Mouse (Mus musculus) granulocyte monocyte progenitor cell, adult 5-6 weeks (primary cell): Measurements from ENCODE around the gene 4930455H04Rik. TPM values are rescaled to one million over a fixed set of nuclear protein-coding genes. Genes with fewer than 3 reads are reported as not detected.

Source experiments
- ATAC-seq: replicated peaks from 2 replicates; pipeline ENCODE4 v1.8.0; 2016; ENCODE audit warnings: mild to moderate bottlenecking, moderate TSS enrichment, inconsistent platforms; ENCODE audit not compliant: poor library complexity, severe bottlenecking
- total RNA-seq, 2 experiments: library from RNA; stranded (forward) in 1 of 2; stranded (reverse) in 1 of 2; fragments of 200-712, 200-1000 nt in 1 of 2; fragments of >200 nt in 1 of 2; fragmentation: Nextera tagmentation in 1 of 2; gene quantifications; 2 replicates each; pipeline ENCODE4 v1.2.3; 2014 to 2017

Gene 4930455H04Rik
- total RNA-seq (2014; fragmentation: Nextera tagmentation), result not detected in 2 replicates
- not detected in 2 replicates for total RNA-seq (2017)

DNA sequence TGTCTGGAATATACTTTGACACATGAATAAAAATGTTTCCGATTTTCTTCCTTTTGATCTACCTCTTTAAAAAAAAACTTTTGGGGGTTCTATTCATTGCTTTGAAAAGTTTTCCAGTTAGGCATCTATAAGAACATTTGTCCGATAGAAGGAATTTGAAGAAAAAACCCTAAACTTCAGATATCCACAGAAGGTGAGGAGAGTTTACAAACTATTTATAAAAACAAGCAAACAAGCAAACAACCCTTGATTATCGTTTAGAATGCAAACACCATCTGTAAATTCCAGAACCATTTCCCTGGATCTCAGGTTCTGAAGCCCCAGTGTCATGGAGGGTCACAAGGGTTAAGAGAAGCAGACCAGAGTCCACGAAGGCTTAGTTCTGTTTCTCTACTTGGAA lies at the start of gene 4930455H04Rik:
TSS of gene 4930455H04Rik (plus strand) at position 301 of the 400 bp plus-strand sequence.
- no peak for ATAC-seq

DNA sequence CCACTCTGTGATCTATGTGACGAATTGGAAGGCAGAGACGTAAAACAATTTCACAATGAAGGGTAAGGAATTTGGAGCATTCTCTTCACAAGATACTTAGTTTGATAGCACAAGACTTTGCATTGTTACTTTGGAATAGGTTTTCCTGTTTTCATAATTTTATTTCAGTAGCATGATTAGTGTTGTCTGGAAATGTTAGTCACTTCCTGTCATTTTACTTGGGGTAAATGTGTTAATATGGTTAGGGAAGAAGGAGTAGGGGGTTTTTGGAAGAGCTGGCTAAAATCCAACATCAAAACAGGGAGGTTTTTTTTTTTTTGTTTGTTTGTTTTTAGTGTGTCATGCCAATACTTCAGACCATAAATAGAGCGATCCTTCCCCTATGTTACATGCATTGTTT lies 46.5 kb upstream of the 4930455H04Rik start:
- ATAC-seq, result no peak

DNA sequence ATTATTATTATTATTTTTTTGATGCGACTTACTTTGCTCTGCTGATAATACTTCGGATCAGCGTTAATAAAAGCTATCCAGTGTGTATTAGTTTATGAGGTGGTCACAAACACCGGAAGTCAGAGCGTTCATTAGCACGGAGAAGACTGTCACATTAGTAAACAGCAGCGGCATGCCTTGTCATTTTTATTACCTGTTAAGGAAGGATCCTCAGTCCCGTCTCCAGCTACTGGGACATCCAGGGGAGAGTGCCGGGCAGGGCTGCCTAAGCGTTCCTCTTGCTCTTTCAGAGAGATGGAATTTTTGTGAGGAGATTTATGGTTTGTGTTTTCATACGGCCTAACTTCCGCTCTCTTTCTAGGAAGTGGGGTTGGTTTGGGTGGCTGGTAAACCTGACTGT lies 45.0 kb upstream of the 4930455H04Rik start:
- ATAC-seq, result no peak

DNA sequence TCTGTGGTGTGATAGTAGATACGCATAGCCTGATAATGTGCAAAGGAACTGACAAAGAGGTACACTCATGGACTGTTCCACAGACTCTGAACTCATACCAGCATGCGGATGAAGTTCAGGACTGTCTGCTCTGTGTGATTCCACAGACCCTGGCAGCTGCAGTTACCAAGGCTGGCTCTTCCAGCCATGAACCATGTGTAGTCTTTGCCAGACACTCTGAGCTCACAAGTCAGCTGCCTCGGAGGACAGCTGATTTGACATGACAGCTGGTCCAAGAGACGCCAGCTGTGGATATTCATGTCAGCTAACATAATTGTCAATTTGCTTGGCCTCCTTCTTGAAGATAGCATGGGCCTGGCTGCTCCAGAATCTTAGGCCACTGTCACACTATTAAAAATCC lies 39.1 kb upstream of the 4930455H04Rik start:
- ATAC-seq, result no peak

DNA sequence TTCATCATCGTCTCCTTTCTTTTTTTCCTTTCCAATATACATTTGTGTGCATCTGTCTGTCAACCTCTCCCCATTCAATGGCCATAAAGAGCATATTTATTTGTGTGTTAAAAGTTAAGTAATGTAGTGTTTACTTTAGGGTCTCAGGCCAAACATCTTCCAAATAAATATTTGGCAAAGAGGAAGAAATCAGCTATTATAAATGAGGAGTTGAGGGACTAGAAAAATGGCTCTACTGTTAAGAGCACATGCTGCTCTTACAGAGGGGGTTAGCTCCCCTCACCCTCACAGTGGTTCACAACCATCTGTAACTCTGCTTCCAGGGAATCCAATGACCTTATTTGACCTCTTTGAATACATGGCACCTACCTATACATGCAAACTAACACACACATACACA lies 34.9 kb upstream of the 4930455H04Rik start:
- ATAC-seq, result no peak

DNA sequence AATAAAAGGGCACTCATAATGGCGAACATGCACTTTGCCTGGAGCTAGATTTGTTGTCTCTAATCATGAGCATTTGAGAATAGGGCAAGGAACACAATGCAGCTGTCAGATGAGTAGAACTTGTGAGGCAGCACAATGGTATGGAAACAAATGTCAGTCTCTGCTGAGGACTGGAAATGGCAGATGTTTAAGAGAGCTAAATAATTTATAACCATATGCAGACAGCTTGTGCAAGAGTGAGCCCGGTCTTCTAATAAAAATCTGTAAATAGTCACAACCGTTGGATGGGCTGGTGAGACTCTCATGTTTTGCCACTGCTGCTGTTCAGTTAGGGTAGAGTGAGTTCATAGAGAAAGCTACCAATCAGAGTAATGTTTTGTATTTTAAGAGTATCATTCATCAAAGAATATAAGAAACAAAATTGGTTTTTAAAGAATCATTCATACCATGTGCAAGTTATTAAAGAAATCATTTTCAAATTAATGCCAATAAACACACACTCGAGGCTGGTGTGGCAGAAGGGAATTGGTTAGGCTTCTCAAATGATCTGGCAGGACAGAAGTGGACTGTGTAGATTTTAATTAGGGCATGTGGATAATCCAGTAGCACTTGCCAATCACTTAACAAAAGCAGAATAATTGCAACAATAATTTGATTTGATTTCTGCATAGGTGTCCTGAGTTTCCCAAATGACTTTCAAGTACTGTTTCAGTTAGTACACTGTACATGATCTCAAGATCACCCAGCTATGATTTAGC lies 31.0 kb upstream of the 4930455H04Rik start:
- ATAC-seq, result no peak

DNA sequence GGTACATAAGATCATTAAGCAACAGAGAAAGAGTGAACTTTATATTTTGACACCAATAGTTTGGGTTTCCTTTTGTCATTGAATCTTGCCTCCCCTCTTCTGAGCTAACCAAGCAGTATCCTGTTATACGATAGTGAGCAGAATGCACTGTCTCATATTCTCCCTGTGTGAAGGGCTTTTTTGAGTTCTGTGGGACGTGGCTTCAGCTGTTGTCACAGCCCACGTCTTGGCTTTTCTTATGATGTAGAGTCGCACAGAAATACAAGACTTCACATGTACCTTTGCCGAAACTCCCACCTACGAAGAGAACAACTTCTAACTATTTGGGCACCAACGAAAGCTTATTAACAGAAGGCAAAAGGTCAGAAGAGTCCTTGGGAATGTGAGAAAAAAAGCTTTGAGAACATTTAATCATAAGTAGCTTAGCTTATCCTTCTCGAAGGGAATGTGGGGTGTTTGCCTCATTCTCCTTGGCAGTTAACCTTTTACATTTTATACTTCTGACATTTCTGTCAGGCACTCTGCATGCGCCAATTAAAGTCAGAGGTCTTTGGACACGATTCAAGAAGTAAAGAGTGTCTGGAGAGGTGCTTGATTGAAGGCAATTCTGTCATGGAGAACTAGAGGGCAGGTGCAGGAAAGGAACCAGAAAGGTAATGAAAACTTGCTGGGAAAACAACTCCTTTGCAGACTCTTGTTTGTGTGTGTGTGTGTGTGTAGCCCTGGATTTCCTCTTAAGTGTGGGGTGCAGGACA lies 27.1 kb upstream of the 4930455H04Rik start:
- ATAC-seq, result no peak

DNA sequence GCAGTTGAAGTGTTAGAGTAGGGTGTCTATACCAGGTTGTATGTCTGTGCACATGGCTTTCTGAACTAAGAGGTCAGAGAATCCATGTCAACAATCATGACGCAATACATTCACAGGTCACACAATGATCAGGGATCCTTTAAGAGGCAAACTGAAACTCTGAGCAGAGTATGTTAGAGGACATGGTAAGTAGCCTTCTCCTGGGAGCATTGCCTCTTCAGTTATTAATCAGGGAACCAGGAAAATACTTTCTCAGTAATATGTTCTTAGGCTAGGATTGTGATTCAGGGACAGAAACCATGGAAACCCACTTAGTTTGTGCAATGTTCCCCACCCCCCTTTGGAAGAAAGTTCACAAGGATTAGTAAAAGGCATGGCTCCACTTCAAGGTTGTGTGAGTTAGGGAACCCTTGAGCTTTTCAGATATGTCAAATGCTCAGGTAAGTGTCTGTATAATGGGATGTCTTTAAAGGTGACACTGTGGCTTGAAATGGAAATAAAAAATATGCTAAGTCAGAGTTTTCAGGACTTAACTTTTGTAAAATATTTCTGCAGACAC lies 26.4 kb upstream of the 4930455H04Rik start:
- no peak for ATAC-seq

DNA sequence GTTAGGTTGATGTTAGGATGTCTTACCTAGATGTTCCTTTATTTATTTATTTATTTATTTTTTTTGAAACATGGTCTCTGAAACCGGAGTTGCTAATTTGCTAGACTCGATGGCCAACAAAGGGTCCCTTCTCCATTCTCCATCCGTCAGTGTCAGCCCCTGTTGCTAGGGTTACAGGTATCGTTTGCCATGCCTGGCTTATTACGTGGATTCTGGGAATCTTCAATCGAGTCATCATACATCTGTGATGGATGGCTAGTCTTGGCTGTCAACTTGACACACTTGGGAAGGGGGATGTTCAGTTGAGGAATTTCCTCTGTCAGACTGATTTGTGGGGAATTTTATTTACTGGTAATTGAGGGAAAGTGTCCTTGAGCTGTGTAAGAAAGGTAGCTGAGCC lies 25.3 kb upstream of the 4930455H04Rik start:
- ATAC-seq, result no peak

DNA sequence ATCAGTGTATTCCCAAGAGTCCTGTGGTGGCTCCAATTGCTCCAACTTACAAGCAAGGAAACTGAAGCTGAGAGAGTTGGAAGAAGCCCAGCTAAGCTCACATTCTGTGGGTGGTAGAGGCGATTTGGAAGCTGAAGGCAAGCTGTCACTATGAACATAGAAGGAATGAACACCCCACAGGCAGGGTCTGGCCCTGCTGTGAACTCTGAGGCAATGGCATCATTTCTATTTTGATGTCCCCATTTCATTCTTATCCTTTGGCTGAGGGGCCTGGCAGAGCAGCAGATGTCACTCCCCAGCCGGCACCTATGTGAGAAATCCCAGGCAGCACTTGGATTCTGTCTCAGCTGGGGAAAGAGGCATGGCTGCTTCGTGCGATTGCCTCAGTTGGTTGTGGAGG lies 24.6 kb upstream of the 4930455H04Rik start:
- ATAC-seq, result no peak

DNA sequence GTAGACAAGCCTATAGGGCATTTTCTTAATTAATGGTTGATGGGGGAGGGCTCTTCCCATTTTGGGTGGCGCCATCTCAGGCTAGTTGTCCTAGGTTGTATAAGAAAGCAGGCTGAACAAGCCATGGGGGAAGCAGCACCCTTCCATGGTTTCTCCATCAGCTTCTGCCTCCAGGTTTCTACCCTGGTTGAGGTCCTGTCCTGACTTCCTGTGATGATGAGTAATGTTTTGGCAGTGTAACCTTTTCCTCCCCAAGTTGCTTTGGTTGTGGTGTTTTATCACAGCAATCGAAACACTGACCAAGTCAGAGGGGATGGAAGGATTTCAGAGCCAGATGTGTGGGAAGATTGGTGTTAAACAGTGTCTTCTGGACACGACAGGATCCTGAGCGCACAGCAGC lies 21.6 kb upstream of the 4930455H04Rik start:
- ATAC-seq, result no peak

DNA sequence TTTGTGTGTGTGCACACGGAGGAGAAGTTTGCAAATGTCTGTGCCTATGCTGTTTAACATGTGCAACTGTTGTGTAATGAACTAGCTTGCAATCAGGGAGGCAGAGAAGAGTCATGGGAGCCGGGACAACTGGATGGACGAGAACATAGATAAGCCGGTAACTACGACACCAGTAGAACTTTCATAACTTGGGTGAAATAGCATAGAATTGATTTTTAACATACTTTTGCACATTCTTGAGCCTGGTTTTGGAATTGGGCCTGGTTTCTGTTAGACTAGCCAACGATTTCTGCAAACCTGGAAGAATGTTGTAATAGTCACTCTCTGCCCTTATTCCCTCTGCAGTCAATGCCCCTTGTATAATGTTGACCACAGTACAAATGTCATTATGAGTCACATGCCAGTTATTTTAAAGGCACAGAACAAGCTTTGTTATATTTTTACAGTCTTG lies 17.4 kb upstream of the 4930455H04Rik start:
- ATAC-seq, result peak; percentile 61

DNA sequence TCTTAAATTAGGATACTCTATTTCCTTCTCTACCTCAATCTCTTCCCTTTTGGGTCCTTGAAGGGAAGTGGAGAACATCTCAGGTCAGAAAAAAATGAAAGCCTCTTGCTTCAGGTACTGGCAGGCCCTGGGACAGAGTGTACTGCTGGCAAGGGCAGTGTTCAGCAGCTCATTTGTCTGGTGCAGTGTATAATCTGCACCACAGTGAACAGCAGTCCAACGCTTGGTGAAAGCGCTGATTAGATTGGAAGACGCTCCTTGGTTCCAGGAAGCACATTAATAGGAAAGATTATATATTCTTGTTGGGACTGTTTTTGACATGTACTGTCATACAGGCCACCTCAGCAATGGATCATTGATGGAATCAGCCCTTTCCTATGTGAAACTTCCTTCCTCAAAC lies 16.6 kb upstream of the 4930455H04Rik start:
- no peak for ATAC-seq

DNA sequence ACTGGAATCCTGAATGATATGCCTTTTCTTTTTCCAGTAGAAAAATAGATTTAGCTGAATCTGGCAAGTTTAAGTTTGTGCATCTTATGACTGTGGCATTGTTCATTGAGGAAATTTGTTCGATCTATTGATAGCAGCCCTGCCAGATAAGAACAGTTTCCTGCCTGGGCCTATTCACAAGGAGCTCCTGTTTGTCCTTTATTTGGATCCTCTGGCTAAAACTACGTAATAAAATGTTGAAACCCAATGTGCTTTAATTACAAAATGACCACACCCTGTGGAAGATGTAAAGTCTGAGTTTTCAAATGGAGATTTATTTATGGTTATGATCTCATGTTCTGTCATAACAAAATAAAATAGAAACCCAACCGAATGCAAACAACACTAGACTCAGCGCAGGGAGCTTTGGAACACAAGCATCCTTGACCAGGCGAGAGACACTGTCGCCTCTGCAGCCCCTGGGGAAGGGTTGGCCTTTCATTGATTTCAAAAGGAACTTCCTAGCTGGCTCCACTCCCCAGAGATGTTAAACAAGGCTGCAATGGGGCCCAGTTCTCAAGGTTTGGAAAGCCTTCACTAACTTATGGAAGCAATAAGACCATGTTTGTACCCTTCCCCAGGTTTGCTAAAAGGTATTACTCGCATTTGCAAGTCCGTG lies 15.7 kb upstream of the 4930455H04Rik start:
- no peak for ATAC-seq

DNA sequence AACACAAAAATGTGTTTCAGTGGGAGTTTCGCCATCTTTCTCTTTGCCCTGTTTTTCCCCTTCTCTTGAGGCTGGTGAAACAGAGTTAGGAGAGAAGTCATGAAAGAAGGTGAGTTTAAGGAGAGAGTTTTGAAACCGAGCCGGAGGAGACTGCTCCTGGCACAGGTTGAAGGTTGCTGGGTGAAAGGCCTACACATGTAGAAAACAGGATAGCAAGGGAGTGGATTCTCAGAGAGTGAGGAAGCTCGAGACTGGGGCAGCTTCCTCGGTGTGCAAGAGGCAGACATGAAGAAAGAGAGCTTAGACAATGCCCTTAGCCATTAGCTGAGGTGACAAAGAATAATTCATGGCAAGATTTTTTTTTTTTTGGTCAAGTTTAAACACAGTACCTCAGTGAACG lies 14.7 kb upstream of the 4930455H04Rik start:
- ATAC-seq, result no peak

DNA sequence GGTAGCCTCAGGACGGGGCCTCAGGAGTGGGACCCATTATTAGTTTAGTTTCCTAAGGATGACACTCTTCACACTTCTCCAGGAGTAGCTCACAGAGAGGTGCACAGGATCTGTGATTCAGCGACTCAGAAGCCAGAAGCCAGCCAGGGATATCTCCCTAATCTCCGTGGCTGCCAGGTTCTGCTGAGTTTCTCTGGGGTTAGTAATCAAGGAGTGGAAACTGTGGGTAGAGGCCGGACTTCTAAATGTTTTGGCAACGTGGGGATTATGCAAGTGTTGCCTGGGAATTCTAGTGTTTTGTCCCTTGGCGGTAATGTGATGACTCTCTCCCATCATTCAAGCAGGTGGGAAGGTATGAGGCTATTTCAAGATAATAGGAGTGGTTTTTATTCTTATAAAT lies 13.0 kb upstream of the 4930455H04Rik start:
- ATAC-seq, result no peak

DNA sequence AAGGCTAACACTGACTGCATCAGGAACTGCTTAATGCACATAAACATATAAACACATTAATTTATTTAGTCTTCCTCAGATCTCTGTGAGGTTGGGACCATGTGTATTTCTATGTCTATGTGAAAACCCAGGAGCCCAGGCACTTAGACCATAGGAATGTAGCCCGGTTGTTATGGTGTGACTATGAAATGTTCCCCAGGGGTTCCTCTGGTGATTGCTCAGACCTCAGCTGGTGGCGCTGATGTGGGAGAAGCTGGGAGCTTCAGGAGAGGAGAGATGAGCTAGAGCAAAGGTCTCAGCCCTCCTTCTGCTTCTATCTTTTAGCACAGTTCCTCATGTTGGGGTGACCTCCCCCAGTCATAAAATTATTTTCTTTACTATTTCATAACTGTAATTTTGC lies 7.7 kb upstream of the 4930455H04Rik start:
- no peak for ATAC-seq

DNA sequence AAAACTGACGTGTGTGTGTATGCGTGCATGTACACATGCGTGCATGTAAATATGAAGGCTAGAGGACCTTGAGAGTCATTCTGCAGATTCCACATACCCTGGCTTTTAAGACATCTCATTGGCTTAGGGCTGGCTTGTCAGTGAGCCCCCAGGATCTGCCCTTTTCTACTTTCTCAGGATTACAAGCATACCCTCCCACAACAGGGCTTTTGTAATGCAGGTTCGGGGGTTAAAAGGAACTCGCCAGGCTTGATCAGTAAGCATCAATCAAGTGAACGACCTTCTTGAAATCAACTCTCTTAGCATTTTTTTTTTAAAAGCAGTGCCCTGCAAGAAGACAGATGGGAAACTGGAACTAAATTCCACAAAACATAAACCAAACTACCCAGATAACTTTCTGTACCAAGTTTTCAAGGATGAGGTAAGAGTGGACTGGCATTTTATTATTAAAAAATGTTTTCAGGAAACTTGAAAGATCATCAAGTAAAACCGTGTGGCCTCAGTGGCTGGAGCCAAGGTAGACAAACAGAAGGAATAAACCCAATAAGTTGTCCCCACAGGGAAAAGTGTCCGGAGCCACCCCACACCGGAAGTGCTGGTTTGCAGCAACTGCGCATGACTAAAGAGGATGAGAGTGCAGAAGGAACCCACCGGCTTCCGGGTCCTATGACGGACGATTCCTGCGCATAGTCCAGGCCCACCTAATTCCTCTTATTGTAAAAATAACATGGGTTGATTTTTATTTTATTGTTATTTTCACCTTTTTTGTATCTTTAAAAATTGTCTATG lies 6.5 kb upstream of the 4930455H04Rik start:
- ATAC-seq, result no peak

DNA sequence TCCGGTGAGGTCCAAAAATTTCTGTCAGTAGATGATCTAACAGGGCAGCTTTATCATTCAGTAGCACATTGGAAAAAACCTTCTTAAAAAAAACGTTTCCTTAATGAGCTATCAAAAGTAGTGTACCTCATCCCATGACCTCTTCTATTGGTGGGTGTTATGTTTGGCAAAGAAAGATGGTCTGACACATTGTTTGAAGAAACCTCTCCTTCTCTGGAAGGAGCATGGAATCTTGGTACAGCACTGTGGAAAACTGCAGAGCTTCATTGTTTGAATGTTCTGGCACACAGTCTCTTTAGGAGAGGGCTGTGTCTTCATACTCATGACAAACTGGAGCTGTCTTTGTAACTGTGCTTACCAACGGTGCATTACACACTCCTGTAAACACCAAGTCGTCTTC lies 4.9 kb upstream of the 4930455H04Rik start:
- ATAC-seq, result no peak

DNA sequence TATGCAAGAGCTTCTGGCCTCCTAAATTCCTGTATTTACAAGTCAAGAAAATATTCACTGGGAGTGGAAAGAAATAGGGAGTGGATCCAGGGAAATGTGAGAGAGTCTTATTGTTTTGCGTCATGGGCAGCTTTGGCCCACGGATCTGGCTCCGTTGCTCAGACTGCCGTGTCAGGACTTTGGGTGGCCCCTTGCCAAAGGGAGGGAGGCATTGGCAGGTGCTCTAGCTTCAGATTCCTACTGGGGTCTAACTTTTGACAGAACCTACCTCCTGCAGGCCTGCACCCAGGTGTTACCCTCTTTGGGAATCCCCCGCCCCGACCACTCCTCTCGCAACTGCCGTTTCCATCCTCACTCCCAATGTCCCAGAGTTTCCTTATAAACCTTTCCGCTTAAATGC lies 3.6 kb upstream of the 4930455H04Rik start:
- ATAC-seq, result no peak
